22 mouse cellular contexts compared by ENCODE assay signal in the genomic region with DNA sequence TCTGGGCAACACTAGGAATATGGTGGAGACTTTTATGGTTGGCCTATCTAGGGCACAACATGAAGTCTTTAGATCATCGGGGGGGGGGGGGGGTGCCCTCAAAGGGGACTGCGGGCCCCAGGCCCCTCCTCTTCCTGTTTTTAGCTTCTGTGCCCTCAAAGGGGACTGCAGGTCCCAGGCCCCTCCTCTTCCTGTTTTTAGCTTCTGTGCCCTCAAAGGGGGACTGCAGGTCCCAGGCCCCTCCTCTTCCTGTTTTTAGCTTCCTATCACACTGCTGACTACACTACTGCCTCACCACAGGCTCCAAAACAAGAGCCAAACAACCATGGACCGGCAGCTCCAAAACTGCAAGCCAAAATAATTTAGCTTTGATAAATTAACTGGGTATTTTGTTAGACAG. TPM values are rescaled to one million over a fixed set of nuclear protein-coding genes. Genes with fewer than 3 reads are reported as not detected.
DNase-seq lines count a peak whose midpoint lies in the region; ATAC-seq lines count a peak whose summit lies in the region.
"Had no signal": no experiment of that assay in that cellular context is flagged by ENCODE, and none has a peak within 500 bp of the region (broad histone marks: within the 10 kb centered on the region; RNA-seq: fewer than 3 reads in every experiment).

No protein-coding gene starts in this region.

- WGBS in limb, embryonic 10.5 days, result 89% methylated on average over 3 of the region's 3 CpGs

- H3K4me1 ChIP-seq in limb, embryonic 10.5 days, result 0 out of 2 replicates have a peak, but pooled peaks cover 3% of the 10 kb centered on the region
- H3K4me1 ChIP-seq: forebrain, embryonic 13.5 days; limb, embryonic 15.5 days; liver, embryonic 15.5 days; midbrain, embryonic 12.5 days had no signal

- H3K4me3 ChIP-seq in limb, embryonic 10.5 days, result no peak overlapping the region
- H3K4me3 ChIP-seq: forebrain, embryonic 13.5 days; hindbrain, embryonic 10.5 days; limb, embryonic 15.5 days; liver, embryonic 15.5 days; midbrain, embryonic 12.5 days had no signal

- ATAC-seq in granulocyte monocyte progenitor cell, adult 5-6 weeks (replicated peaks; ENCODE audit: poor library complexity, severe bottlenecking), result peak; percentile 88
- ATAC-seq: forebrain, embryonic 13.5 days; hindbrain, embryonic 16.5 days; intestine, embryonic 16.5 days had no signal

- no peak overlapping the region for H3K27ac ChIP-seq in limb, embryonic 10.5 days
- H3K27ac ChIP-seq: forebrain, embryonic 13.5 days; hindbrain, embryonic 10.5 days; limb, embryonic 15.5 days; liver, embryonic 15.5 days; midbrain, embryonic 12.5 days had no signal

- peak; percentile 29 for DNase-seq in thymus, postnatal 0 days (ENCODE audit: low spot score)
- DNase-seq in thymus, adult 18-20 months, result no peak
- DNase-seq in MEL-GATA-1-ER (ENCODE audit: extremely low read depth, low read depth), result peak; percentile 39
- peak; percentile 48 for DNase-seq in splenic B cell, adult 2 months (ENCODE audit: low read depth, low spot score)
- DNase-seq in left cerebral cortex, adult 9 months (ENCODE audit: low spot score in 2 of 2), result no peak
- no peak for DNase-seq in lung, postnatal 10 days
- DNase-seq in limb, embryonic 10.5 days (ENCODE audit: low spot score), result no peak
- DNase-seq: adrenal gland, postnatal 25 days; cerebellum, adult 11 months; cerebellum, postnatal 14 days; kidney, adult 9 months; kidney, postnatal 36 days; right cerebral cortex, postnatal 14 days; thymus, postnatal 25 days had no signal

- H3K27me3 ChIP-seq in splenic B cell, adult 2 months (ENCODE audit: control insufficient read depth, insufficient read depth, low read length, poor library complexity, severe bottlenecking), result no peaks in the 10 kb centered on the region
- H3K27me3 ChIP-seq in limb, embryonic 10.5 days (ENCODE audit: low read depth, poor library complexity, severe bottlenecking), result no peaks in the 10 kb centered on the region
- H3K27me3 ChIP-seq: forebrain, embryonic 13.5 days; limb, embryonic 15.5 days; liver, embryonic 15.5 days; midbrain, embryonic 12.5 days had no signal

- H3K36me3 ChIP-seq in splenic B cell, adult 2 months (ENCODE audit: control insufficient read depth, insufficient read depth, low read length, poor library complexity, severe bottlenecking), result no peaks in the 10 kb centered on the region
- no peaks in the 10 kb centered on the region for H3K36me3 ChIP-seq in limb, embryonic 10.5 days
- H3K36me3 ChIP-seq: hindbrain, embryonic 10.5 days; limb, embryonic 15.5 days; liver, embryonic 15.5 days; midbrain, embryonic 12.5 days had no signal

- H3K9me3 ChIP-seq in limb, embryonic 10.5 days (replicated peaks), result no peaks in the 10 kb centered on the region
- H3K9me3 ChIP-seq: forebrain, embryonic 13.5 days; limb, embryonic 15.5 days; liver, embryonic 15.5 days; midbrain, embryonic 12.5 days had no signal

RNA-seq across cellular contexts. Expression of gene Cradd, which starts 33.8 kb away (rescaled TPM):
- polyA plus RNA-seq in thymus, postnatal 0 days (2015; fragmentation: Nextera tagmentation; extraction: Ambion mirVana), result 7.6 and 10.2 TPM in 2 replicates
- 15.0 and 15.5 TPM in 2 replicates for total RNA-seq in granulocyte monocyte progenitor cell, adult 5-6 weeks (2014; fragmentation: Nextera tagmentation)
- total RNA-seq in granulocyte monocyte progenitor cell, adult 5-6 weeks (2017), result 3.3 and 5.3 TPM in 2 replicates
- polyA plus RNA-seq in limb, embryonic 10.5 days (2016; fragmentation: Nextera tagmentation; extraction: Ambion mirVana), result 11.5 and 11.9 TPM in 2 replicates

RNA-seq across cellular contexts. Expression of gene Socs2, which starts 59.3 kb away (rescaled TPM):
- 14.7 and 17.3 TPM in 2 replicates for polyA plus RNA-seq in thymus, postnatal 0 days (2015; fragmentation: Nextera tagmentation; extraction: Ambion mirVana)
- total RNA-seq in granulocyte monocyte progenitor cell, adult 5-6 weeks (2014; fragmentation: Nextera tagmentation), result not detected in 2 replicates
- total RNA-seq in granulocyte monocyte progenitor cell, adult 5-6 weeks (2017), result not detected in 2 replicates
- polyA plus RNA-seq in limb, embryonic 10.5 days (2016; fragmentation: Nextera tagmentation; extraction: Ambion mirVana), result 34.5 and 40.8 TPM in 2 replicates

Comparison
In these comparisons a context has a peak if more than half of its experiments do, and no peak if none do; other contexts are left out.
1. DNase-seq: peak in thymus, postnatal 0 days (single experiment), MEL-GATA-1-ER (single experiment) and splenic B cell, adult 2 months (single experiment); none in thymus, adult 18-20 months (0 of 2), left cerebral cortex, adult 9 months (0 of 2), lung, postnatal 10 days (single experiment) and limb, embryonic 10.5 days (single experiment).